Mouse (Mus musculus) gastrocnemius, postnatal 25 days (tissue): ENCODE data around the gene Pik3c2a. TPM values are rescaled to one million over a fixed set of nuclear protein-coding genes. Genes with fewer than 3 reads are reported as not detected.

ENCODE experiments used
- DNase-seq: peaks from one replicate; pipeline ENCODE4 v3.0.0; 2022
- total RNA-seq, 2 experiments: library from RNA; stranded (reverse); gene quantifications; 1 replicate in 1 of 2; 2 replicates in 1 of 2; pipeline ENCODE4 v1.2.3; 2021

Pik3c2a gene
- total RNA-seq, 2 experiments from 2014 or later = 6.4 to 6.9 TPM

DNA sequence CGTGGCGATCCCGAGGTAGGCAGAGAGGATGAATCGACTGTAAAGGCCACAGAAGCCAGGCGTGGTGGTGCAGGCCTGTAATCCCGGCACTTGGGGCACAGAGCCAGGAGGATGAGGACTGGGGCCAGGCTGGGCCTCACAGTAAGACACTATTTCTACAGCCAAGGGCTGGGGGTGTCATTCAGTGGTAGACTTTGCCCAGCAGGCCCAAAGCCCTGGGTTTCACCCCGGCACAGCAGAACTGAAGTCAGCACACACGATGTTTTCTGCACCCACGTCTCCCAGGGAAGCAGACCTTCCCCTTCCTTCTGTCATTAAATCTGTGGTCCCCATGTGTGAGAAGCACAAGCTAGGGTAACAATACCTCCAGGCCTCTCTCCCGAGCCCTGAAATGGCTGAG is 144.9 kb downstream of the Pik3c2a start:
- DNase-seq = no peak

DNA sequence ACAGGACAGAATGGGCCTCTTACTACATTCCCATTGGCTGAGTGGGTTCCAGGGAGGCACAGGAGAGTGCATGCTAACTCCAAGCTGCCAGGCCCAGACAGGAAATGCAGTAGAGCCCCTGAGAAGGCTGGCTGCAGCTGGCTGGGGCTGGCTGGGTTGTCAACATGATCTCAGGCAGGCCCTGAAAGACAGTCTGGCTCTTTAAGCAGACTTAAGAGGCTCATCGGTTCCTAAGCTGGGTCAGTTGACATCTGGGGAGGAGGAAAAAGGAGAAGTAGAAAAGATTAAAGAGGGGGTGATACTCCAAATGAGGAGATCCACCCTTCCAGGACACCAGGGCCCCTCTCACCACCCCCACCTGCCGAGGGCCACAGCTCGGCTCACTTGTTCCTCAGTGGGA is 148.3 kb downstream of the Pik3c2a start:
- no peak for DNase-seq

DNA sequence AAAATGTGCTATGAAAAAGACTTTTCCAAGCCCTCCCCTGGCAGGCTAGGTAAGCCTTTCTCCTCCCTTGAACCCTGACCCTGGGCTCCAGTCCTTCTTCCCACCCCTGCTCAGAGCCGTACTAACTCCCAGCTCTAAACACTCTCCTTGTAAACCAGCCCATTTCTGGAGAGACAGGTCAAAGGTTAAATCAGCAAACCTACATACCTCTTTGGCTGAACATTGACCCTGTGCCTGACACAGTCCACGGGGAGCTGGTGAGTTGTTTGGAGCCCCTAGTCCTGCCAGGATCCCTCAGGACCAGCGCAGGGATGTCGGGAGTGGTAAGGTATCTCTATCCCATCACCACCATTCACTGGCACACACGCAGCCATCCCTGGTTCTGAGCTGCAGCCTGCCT is 150.9 kb downstream of the Pik3c2a start:
- DNase-seq = no peak

DNA sequence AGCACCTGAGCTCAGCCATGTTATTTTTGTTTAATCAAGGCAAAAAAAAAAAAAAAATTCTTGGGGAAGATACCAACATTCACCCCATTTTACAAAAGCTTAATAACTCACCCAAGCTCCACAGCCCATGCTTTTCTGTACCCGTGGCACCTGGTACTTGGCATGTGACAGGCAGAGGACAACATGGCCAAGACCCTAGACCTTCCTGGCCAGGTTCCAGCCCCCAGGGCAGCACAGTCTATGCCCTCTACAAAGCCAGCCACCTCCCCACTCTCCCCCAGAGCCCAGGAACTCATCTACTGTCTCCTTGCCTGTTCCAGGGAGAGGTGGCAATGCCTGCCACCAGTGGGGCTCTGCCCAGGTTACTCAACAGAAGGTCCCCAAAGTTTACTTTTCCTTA is 152.7 kb downstream of the Pik3c2a start:
- DNase-seq = no peak

DNA sequence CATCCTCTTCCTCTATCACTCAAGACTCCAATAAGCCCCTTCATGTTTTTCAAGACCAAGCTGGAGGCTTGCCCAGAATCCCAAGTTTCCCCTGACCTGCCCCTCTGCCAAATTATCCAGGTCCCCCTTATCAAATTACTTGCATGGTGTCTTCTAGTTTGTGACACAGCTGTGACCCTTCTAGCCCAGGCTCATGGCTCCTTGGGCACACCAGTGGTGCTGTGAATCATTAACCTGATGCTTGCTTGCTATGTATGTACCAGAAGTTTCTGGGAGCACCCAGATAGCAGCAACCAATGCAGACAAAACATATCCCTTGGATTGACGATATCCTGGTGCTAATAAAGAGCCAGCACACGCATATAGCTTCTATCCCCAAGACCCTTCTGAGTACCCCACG is 154.3 kb downstream of the Pik3c2a start:
- DNase-seq = no peak

DNA sequence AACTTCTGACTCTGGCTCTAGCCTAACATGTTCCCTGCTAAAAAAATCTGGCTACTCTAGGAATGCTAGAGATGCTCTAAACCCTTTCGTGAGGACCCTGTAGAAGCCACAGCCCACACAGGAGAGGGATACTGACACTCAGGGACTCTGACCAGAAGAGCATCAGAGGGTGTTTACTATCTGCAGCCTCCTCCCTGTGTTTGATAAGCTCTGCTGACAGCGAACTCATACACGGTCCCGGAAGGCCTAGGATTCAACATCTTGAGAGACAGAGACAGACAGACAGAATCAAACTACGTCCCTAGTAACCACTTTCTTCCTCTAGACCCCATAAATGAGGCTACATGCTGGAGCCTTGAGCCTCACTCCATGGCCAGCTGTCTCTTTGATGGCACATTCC is 155.3 kb downstream of the Pik3c2a start:
- no peak for DNase-seq

Other genes starting within 250 kb of the Pik3c2a start
- gene Plekha7, start 135.1 kb downstream of the Pik3c2a start, total RNA-seq = 1 to 10 TPM; 1.4 to 1.7 TPM
- gene Rps13, start 109.3 kb downstream of the Pik3c2a start, total RNA-seq = 100 to 1,000 TPM; 232 to 233 TPM
- 1 to 10 TPM; 6.2 to 9.2 TPM for gene Nucb2, start 60.9 kb upstream of the Pik3c2a start, total RNA-seq